Mouse (Mus musculus): ENCODE results near the gene Ipo9. TPM values are rescaled to one million over a fixed set of nuclear protein-coding genes. Genes with fewer than 3 reads are reported as not detected.
A peak's percentile ranks its signal among the peaks of the same experiment; 100 is the strongest.

Gene Ipo9
- total RNA-seq, 4 experiments from 2014 or later: 18.0 to 32.4 (median 26.0) TPM

- no peak for DNase-seq (ENCODE audit: low spot score in 2 of 2)
Observed at GRCm38 (mm10) chr1:135369415-135369814, 60.9 kb downstream of the Ipo9 start.

DNA sequence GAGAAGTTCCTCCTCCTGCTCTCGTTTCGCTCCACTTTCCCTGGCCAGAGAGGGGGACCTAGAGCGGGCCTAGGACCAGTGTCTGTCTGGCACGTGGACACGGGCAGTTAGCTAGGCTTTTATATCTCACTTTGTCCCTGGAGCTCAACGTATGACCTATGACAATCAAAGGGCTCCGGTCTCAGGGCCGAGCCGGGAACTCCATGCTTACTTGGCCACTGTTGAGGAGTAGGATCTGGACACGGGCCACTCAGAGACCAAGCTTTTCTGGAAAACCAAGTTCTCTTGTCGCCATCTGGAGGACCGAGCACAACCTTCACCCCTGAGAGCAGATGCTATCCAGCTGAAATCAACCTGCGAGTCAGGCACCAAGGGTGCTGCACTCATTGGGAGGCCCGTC, 61.3 kb downstream of the Ipo9 start:
- peak; percentile 52 to 53 for DNase-seq (ENCODE audit: low spot score in 2 of 2)

- peak; percentile 77 to 82 for DNase-seq (ENCODE audit: low spot score in 2 of 2)
Observed at GRCm38 (mm10) chr1:135368245-135368644, 62.1 kb downstream of the Ipo9 start.

DNA sequence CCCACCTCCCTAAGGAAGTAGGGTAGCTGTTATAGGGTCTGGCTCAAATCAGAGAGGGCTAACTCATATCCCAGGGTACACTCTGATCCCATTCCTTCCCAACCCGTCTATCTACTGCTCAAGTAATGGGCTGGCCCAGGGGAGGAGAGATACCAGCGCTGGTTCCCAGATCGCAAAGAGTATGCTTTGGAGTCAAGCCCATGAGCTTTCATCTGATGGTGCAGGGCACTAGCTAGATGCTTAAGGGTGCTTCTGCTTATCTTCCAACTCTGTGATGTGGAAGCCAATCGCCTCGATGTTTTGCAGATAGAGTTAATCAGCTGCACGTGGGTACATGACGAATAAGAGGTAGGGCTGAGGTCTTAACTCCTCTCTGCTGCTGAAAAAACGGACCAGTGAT, 62.7 kb downstream of the Ipo9 start:
- no peak for DNase-seq (ENCODE audit: low spot score in 2 of 2)

DNA sequence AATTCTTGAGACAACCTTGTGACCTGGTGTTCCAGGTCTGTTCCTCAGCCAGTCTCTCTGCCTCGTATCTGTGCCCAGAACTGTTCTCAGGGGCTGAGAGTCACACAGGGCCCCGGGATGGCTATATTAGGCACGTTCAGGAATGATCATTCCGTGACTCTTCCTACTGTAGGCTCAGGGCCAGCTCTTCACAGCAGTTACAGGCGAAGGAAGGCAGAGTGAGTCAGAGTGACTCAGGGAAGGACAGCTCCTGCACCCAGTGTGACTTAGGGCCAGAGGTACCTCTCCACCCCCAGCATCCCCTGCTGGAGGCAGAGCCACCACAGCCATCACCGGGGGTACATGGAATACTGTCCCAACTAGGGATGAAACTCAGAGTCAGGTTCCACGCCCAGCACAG, 63.3 kb downstream of the Ipo9 start:
- DNase-seq (ENCODE audit: low spot score in 2 of 2): no peak

- no peak for DNase-seq (ENCODE audit: low spot score in 2 of 2)
Observed at GRCm38 (mm10) chr1:135366380-135366779, 63.9 kb downstream of the Ipo9 start.

DNA sequence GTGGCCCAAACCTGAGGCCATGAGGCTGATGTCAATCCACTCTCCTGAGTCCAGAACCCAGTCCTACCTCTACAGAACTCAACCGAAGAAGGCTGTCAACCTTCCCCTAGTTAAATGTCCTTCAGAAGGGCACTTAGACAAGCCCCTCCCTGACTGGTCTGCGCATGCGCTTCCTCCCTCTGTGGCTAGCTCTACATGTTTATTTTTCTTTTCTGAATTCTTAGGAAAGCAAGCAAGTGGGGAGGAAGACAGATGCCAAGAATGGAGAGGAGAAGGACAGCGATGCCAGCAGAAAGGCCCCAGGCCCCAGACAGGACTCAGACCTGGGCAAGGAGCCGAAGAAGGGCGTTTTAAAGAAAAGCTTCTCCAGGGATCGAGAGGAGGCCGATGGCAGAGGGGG, 66.9 kb downstream of the Ipo9 start:
- DNase-seq (ENCODE audit: low spot score in 2 of 2): no peak

DNA sequence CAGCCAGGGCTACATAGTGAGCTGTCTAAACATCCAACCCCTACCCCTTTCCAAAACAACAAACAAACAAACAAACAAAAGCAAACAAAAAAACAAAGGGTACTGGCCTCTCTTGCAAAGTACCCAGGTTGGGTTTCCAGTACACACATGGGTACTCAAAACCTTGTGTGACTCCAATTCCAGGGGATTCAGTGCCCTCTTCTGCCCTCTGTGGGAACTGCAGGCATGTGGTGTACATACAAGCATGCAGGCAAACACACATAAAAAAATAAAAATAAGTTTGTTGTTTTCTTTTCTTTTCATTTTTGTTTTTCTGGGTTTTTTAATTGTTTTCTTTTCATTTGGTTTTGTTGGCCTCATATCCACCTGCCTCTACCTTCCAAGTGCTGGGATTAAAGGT, 68.2 kb downstream of the Ipo9 start:
- no peak for DNase-seq (ENCODE audit: low spot score in 2 of 2)

DNA sequence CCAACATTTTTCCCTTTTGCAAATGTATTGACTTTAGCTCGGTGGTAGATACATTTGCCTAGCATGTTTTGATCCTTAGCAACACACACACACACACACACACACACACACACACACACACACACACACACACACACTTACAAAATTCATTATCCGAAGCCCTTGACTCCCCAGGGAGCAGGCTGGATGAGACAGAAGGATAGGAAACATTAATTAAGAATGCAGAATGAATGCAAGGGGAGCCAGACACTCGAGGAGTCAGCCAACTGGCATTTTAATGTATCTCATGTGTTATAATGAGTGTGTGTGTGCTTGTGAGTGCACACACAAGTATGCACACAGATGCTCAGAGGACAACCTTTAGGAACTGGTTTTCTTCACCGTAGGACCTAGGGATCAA, 68.8 kb downstream of the Ipo9 start:
- DNase-seq (ENCODE audit: low spot score in 2 of 2): no peak

DNA sequence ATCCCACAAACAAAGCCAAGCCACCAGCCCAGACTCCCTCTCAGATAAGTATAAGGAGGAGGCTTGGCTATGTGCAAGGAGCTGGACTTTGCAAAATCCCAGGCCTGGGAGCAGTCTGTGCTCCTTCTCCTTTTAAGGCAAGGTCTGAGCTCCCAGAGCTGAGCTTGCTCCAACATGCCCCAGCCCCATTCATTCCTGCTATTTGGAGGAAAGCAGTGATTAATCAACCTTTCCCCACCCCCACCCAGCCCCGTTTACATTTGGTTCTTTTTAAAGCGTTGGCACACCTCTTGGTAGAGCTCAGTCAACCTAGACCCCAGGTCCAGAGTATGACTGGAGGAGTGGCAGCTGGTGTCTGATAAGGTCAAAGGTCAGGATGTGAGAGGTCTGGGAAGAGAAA, 71.2 kb downstream of the Ipo9 start:
- DNase-seq (ENCODE audit: low spot score in 2 of 2): no peak

GRCm38 (mm10) chr1:135351953-135352352, 78.3 kb downstream of the Ipo9 start:
- DNase-seq (ENCODE audit: low spot score in 2 of 2): peak; percentile 51 to 61

GRCm38 (mm10) chr1:135347498-135348169, 82.7 kb downstream of the Ipo9 start:
- no peak for DNase-seq (ENCODE audit: low spot score in 2 of 2)

DNA sequence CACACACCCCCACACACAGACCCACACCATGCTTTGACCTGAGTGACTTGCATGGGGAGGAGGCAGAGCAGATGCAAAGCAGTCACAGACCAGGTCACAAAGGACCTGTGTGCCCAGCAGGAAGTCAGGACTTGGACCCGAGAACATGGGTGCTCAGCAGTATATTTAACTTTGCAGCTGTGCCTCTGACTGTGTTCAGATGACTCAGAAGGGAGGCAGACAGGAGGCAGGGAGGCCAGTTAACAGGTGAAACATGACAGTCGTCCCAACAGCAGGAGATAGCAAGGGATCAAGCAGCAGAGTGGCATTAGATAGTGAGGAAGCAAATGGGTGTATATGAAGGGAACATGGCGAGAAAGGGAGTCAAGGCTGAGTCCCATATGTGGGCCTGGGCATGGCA, 83.4 kb downstream of the Ipo9 start:
- no peak for DNase-seq (ENCODE audit: low spot score in 2 of 2)

DNA sequence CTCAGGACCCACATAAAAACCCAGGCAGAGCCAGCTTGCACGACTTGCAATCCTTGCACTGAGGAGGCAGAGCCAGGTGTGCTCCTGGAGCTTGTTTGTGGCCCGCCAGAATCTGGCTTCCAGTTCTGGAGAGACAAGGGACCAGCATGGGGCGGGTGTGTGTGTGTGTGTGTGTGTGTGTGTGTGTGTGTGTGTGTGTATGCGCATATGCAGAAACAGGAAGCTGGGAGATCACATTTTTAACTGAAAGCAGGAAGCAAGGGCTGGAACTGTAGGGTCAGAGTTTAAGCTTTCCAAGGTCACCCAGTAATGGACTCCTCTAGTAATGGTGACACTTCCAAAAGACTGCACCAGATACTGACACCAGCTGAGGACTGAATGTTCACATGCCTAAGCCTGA, 86.3 kb downstream of the Ipo9 start:
- DNase-seq (ENCODE audit: low spot score in 2 of 2): no peak

DNA sequence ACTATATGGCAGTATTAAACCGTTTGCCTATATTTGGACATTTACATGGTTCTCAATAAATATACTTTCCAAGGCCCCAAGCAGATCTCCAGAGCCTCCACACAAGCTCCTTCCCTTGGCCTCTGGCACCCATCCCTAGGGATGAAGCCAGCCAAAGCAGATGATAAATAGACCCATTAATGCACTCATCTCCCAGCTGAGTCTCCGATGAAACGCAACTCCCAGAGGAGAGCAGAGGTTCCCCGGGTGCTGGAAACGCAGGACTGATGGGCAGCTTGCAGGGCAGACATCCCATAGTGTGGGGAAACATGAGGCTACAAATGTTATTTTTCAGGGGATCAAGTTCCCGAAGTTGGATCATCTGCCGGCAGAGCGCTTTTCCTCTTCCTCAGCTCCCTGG, 88.4 kb downstream of the Ipo9 start:
- DNase-seq (ENCODE audit: low spot score in 2 of 2): peak in 1 of 2 experiments; percentile 51

Small RNA genes within 50 kb of the gene (microRNA-seq; reads per million reads assigned to microRNA genes)
- gene Mir1231: not detected

Other genes starting within 250 kb of the Ipo9 start
- gene Elf3, start 171.9 kb downstream of the Ipo9 start, total RNA-seq (2022): 1 to 10 TPM in 1 of 4 experiments, under 1 TPM in 3; 0.20 to 1.2 (median 0.58) TPM
- gene Rnpep, start 146.4 kb downstream of the Ipo9 start, total RNA-seq (2022): 10 to 100 TPM; 12.6 to 15.4 (median 13.5) TPM
- 100 to 1,000 TPM; 246 to 345 (median 298) TPM for gene Timm17a, start 116.7 kb downstream of the Ipo9 start, total RNA-seq (2022)
- gene Lmod1, start 105.7 kb downstream of the Ipo9 start, total RNA-seq (2022): 1 to 10 TPM; 2.9 to 4.8 (median 3.5) TPM
- gene Shisa4, start 55.3 kb downstream of the Ipo9 start, total RNA-seq (2022): 100 to 1,000 TPM; 128 to 167 (median 156) TPM
- gene Nav1, start 176.8 kb upstream of the Ipo9 start, total RNA-seq (2022): 1 to 10 TPM; 4.3 to 8.4 (median 6.8) TPM

Data from gastrocnemius, adult 8-10 months (tissue).